Comparison of ENCODE assay signal across 14 mouse cellular contexts in genomic region chr6:43292041-43292440, GRCm38 (mm10). TPM values are rescaled to one million over a fixed set of nuclear protein-coding genes. Genes with fewer than 3 reads are reported as not detected.
DNase-seq lines count a peak whose midpoint lies in the region; ATAC-seq lines count a peak whose summit lies in the region.
"Had no signal": no experiment of that assay in that cellular context is flagged by ENCODE, and none has a peak within 500 bp of the region (broad histone marks: within the 10 kb centered on the region; RNA-seq: fewer than 3 reads in every experiment).

No protein-coding gene starts in this region.

- peak; percentile 16 for DNase-seq in adrenal gland, adult 2 months
- DNase-seq in adrenal gland, postnatal 10 days: no peak
- DNase-seq in lung, postnatal 36 days: peak; percentile 10
- no peak for DNase-seq in lung, postnatal 14 days
- DNase-seq in kidney, postnatal 25 days: peak; percentile 49 to 60
- DNase-seq in right cerebral cortex, postnatal 36 days (ENCODE audit: low spot score in 2 of 2): no peak
- no peak for DNase-seq in midbrain, embryonic 11.5 days (ENCODE audit: low spot score, missing footprints)
- no peak for DNase-seq in gastrocnemius, postnatal 10 days
- DNase-seq: cerebellum, adult 11 months had no signal

- no peak overlapping the region for H3K4me3 ChIP-seq in midbrain, embryonic 11.5 days (ENCODE audit: low read depth, low read length)

- no peak overlapping the region for H3K9ac ChIP-seq in midbrain, embryonic 11.5 days (ENCODE audit: low read length)

- no peaks in the 10 kb centered on the region for H3K36me3 ChIP-seq in midbrain, embryonic 11.5 days (ENCODE audit: control insufficient read depth, insufficient read depth, low read length)

- no peaks in the 10 kb centered on the region for H3K27me3 ChIP-seq in midbrain, embryonic 11.5 days (ENCODE audit: control insufficient read depth, insufficient read depth, low read length)

- H3K4me1 ChIP-seq in midbrain, embryonic 11.5 days (ENCODE audit: control insufficient read depth, insufficient read depth, low read length): no peaks in the 10 kb centered on the region

- H3K27ac ChIP-seq in midbrain, embryonic 11.5 days (ENCODE audit: low read depth, low read length): no peak overlapping the region

- no peak for ATAC-seq in midbrain, embryonic 11.5 days (ENCODE audit: low FRiP score)
- ATAC-seq: forebrain, embryonic 16.5 days; hindbrain, embryonic 16.5 days had no signal

- no peaks in the 10 kb centered on the region for H3K9me3 ChIP-seq in midbrain, embryonic 11.5 days (ENCODE audit: control insufficient read depth, low read length)

- WGBS in midbrain, embryonic 11.5 days: 79% methylated on average over 3 of the region's 3 CpGs

- no peak overlapping the region for H3K4me2 ChIP-seq in midbrain, embryonic 11.5 days

RNA-seq across cellular contexts. Expression of gene Nobox, which starts 17.3 kb away (rescaled TPM):
- not detected for total RNA-seq in adrenal gland, adult 2 months (2021)
- polyA plus RNA-seq in adrenal gland, adult 2 months (2012; rRNA removed): 0.11 TPM in 1 of 2 replicates, not detected in the other
- total RNA-seq in adrenal gland, postnatal 10 days (2021): not detected
- not detected in 2 replicates for polyA plus RNA-seq in midbrain, embryonic 11.5 days (2014; fragmentation: Nextera tagmentation; extraction: Ambion mirVana)
- total RNA-seq in gastrocnemius, postnatal 10 days (2021): not detected
- total RNA-seq: adrenal gland, postnatal 25 days; left cerebral cortex, postnatal 10 days had no signal
- polyA plus RNA-seq: embryonic facial prominence, embryonic 11.5 days; forebrain, embryonic 16.5 days; hindbrain, embryonic 16.5 days had no signal

RNA-seq across cellular contexts. Expression of gene Arhgef5, which starts 26.7 kb away (rescaled TPM):
- 10 to 100 TPM; 17.0 to 18.2 TPM for total RNA-seq in adrenal gland, adult 2 months (2021)
- polyA plus RNA-seq in adrenal gland, adult 2 months (2012; rRNA removed): 6.7 and 7.8 TPM in 2 replicates
- total RNA-seq in adrenal gland, postnatal 10 days (2021): 10 to 100 TPM; 11.6 to 15.4 TPM
- polyA plus RNA-seq in midbrain, embryonic 11.5 days (2014; fragmentation: Nextera tagmentation; extraction: Ambion mirVana): 2.7 and 2.8 TPM in 2 replicates
- 1 to 10 TPM; 5.5 to 9.3 TPM for total RNA-seq in gastrocnemius, postnatal 10 days (2021)

Comparison
In these comparisons a context has a peak if more than half of its experiments do, and no peak if none do; other contexts are left out.
1. DNase-seq: peak in adrenal gland, adult 2 months (single experiment), lung, postnatal 36 days (single experiment) and kidney, postnatal 25 days (2 of 2); none in adrenal gland, postnatal 10 days (single experiment), lung, postnatal 14 days (single experiment), right cerebral cortex, postnatal 36 days (0 of 2), midbrain, embryonic 11.5 days (single experiment) and gastrocnemius, postnatal 10 days (single experiment).